Mouse (Mus musculus) T-cell, adult 66 days (primary cell): ENCODE results near the gene Spdye4c. TPM values are rescaled to one million over a fixed set of nuclear protein-coding genes. Genes with fewer than 3 reads are reported as not detected.

ENCODE experiments used
- total RNA-seq, 2 experiments: library from RNA; stranded (reverse); gene quantifications; 3 replicates in 1 of 2; 4 replicates in 1 of 2; pipeline ENCODE4 v1.2.4; 2023

The Spdye4c gene
- not detected for total RNA-seq

DNA sequence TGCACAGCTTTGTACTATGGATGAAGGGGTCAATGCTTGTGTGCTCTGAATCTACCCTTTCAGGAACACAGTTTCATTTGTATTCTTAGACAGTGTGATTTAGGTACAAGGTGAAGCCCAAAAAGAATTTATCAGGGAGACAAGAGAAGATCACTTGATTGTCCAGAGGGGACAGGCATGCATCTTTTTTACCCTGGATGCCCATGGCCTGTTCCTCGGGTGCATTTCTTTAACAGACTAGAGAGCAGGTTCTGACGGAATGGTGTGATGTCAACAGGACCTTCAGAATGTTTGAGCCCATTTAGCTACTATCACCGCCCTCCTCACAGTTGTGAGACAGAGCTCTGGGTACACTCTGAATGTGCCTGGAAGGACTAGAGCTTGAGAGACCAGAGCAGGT is at the start of gene Spdye4c:
Spdye4c (plus strand) TSS at position 301 of the 400 bp plus-strand sequence.

Other genes starting within 250 kb of the Spdye4c start
- 100 to 1,000 TPM; 131 to 135 TPM for gene Anapc1, start 96.2 kb downstream of the Spdye4c start, total RNA-seq
- gene Mertk, start 107.7 kb downstream of the Spdye4c start, total RNA-seq, result 1 to 10 TPM in 1 of 2 experiments, under 1 TPM in 1; 0.71 to 1.4 TPM
- 10 to 100 TPM; 40.3 to 46.2 TPM for gene Tmem87b, start 226.9 kb downstream of the Spdye4c start, total RNA-seq